Mouse (Mus musculus): ENCODE results near the gene Cdk5r2.
A peak's percentile ranks its signal among the peaks of the same experiment; 100 is the strongest.

The Cdk5r2 gene

DNA sequence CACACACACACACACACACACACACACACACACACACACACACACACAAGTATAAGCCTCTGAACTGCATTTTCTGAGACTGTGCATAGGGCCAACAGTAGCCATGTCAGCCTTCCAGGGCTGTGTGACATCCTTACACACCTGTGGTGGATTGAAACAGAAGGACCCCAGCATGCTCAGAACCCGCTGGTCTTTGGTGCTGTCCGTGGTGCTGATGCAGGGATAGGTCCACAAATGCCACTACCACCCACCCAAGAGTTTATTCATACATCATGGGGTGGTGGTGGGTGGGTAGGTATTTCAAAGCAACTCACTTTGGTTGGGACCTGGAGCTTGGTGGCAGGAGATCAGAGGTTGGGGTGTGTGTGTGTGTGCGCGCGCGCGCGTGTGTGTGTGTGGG lies 36.8 kb downstream of the Cdk5r2 start:
- DNase-seq (ENCODE audit: low read depth, low spot score) = no peak

DNA sequence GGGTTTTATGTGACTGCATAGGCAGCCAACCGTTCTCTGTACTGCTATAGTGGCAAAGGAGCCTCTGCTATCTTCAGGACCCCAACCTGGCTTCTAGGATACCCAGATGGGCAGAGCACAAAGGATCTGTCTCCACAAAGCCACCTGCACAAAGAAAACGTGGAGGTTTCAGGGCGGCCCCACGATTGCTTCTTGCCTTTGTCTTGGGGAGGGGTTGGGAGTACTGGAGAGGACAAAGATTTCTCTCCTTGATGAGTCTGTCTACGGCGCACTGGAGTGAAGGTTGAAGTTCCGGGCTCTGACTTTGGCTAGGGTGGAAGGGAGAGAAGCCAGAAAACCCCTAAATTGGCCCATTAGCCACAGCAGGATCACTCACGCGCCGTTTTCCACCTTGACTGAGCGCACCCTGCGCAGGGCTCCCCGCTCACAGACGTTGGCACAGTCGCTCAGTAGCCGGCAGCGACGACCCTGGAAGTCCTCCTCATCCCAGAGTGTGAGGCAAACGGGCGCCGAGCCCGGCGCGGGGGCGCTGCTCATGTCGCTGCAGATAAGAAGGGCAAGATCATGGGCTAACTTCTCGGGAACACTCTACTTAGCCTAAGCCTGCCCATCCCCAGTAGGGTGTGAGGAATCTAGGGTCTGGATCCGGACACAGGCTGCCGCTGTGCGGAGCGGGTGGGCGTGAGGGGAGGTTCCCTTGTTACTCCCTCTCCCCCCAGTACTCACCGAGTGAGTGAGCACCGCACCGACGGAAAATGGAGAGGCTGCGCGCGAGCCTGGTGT lies 37.8 kb downstream of the Cdk5r2 start:
- DNase-seq (ENCODE audit: low read depth, low spot score) = no peak

DNA sequence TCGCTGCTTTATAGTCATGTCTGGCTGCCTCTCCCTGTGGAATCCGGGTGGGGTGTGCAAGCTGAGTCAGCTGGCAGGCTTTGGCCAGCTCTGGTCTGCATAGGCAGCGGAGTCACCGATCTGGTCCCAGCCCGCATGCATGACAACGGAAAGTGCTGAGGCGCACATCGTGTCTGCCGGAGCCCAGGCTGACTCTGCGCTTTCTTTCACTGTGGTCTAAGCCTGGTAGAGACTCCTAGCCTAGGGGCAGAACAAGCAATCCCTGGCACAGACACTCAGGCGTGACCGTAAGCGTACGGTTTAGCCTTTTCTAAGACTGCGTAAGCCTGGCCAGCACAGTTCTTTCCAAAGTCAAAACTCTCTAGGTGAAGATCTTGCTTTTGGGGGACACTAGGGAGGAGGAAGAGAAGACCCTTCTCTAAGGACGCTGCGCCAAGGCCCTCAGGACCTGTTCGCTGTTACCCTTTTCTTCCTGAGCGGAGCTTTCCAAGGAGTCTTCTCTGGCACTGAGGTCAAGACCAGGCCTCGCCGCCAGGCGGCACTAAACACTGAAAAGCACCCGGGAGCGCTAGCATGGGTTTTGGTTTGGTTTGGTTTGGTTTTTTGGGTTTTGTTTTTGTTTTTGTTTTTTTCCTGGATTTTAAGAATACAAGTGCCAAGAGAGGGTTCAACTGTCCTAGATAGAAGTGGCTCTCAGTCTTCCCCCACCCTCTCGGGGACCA lies 38.6 kb downstream of the Cdk5r2 start, which contains the start of gene Cryba2:
Cryba2 (minus strand) TSS at position 10 of the 722 bp plus-strand sequence.
- DNase-seq (ENCODE audit: low read depth, low spot score) = peak; percentile 71

DNA sequence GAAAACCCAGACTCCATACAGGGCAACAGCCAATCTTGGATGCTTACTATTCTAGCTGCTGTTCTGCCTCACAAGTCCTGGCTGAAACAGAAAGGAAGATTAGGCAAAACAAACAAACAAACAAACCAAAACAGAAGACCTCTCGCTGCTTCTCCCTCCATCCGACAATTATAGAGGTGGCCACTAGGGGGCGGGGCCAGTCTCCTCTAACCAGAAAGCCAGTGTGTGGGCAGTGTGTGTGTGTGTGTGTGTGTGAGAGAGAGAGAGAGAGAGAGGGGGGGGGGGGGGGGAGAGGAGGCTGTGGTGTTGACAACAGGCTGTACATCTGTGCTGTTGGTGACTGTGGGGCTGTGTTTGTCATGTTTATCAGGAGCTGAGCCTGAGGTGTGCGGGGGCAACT lies 40.2 kb downstream of the Cdk5r2 start:
- DNase-seq (ENCODE audit: low read depth, low spot score) = peak; percentile 84

DNA sequence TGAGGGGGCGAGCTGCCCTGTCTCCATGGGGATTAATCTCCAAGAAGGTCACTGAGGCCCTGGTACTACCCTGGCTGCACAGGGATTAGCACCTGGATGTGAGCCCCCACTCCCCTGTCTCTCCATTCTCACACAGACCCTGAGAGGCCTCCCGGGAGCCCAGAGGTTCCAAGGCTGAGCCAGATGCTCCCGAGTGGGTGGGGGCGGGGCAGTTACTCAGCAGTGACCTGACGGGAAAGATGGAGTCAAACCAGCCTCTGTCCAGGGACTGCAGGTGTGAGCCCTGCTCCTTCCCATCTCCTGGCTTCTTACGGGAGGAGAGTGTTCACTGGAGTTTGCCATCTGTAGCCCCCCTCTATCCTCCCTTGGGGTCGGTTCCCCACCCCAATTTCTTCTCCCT lies 43.2 kb downstream of the Cdk5r2 start:
- no peak for DNase-seq (ENCODE audit: low read depth, low spot score)

DNA sequence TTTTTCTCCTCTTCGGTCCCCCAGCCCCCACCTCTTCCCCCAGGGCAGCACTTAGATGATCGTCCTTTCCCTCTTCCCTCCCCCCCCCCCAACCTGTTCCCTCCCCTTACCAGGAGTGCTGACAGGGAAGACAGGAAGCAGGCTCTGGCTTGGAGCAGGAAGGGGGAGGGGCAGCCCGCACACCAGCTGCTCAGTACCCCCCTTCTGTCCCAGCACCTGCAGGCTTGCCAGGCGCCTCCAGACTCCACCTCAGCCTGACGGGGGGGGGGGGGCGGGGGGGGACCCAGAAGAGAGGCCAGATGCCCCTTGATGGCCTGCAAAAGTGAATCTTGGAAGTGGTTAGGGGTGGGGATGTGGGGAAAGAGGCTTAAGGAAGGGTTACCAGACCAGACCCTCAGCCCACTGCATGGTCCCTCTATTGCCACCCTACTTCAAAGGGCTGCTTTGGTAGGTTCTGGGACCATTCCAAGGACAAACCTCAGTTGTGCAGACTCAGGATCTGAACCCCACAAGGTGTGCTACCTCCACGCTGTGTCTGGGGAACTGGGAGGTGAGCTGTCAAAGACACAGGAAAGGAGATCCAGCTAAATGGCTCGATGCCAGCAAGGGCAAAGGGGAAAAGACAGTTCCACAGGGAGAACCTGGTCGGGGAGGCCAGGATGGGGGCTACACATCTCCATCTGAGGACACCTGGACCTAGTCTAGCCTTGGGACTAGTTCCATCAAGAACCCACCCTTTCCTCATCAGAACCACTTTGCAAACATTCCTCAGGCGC lies 44.1 kb downstream of the Cdk5r2 start:
- no peak for DNase-seq (ENCODE audit: low read depth, low spot score)

DNA sequence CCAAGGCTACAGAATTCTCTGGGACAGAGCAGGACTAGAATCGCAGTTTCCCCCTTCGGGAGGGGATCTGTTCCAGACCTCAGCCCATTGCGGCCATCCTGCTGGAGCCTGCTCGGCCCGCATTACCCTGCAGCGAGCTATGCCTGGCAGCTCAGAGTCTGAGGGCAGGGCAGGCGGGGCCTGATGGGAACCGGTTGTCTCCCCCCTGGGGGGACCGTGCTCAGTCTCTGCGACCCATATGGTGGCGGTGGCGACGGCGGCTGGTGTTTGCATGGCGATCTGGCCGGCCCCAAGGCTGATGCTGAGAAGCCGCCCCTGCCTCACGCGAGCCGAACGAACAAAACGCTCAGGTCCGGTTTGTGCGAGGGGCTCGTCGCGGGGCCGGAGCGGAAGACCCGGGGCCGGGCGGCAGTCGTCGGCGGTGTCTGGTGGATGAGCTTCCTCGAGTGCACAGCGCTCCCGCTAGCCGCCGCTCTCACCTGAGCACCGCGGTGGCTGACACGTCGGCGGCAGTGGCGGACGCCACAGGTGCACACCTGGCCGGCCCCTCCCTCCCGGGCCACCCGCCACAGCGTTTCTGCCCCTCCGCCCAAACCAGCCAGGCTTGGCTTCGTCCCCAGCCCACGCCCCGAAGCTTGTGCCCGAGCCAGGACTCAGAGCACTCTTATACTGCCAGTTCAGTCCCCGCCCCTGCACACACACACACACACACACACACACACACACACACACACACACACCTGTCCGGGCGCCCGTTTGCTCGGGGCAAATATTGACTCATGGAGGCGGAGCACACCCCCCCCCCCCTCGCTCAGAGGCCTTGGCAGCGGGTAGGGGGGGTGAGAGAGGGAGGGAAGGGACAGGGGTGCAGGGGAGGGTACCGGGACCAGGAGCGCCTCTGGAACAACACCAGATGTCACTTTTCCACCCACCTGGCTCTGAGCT lies 45.9 kb downstream of the Cdk5r2 start:
- no peak for DNase-seq (ENCODE audit: low read depth, low spot score)

DNA sequence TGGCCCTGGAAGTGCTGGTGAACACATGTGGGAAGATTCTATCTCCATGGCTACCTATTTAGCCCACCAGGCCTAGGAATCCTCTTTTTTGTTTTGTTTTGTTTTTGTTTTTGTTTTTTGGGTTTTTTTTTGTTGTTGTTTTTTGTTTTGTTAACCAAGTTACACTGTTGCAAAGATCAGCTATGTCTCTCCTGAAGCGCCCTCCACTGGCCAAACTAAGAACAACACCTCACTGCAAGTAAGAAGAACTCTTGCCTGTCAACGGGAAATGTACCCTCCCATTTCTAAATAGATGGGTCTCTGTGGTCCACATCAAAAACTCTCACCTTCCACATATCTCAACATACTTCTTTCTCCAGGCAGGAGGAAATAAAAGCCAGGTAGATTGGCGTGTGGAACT lies 47.0 kb downstream of the Cdk5r2 start:
- peak; percentile 86 for DNase-seq (ENCODE audit: low read depth, low spot score)

DNA sequence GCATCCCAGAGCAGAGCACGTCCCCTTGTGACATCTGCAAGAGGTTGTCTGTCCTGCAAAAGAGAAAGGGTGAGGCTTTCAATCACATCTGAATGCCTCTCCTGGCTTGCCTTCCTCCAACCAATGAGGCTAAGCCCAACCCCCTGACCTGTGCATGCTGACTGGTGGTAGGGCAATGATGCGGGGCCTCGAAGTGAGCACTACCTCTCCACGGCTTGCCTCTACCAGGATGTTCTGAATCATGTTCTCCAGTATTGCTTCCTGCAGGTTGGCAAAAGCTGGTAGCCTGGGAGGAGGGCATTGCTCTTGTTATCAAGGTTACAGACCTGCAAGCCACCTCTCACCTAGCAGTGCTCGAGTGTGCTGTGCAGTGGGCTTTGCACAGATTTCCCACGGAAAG lies 47.5 kb downstream of the Cdk5r2 start:
- no peak for DNase-seq (ENCODE audit: low read depth, low spot score)

All from brain, adult 2 months (tissue).